In genomic region chr1:25088010-25088719, GRCm38 (mm10) we compare ENCODE assay signal across 22 mouse cellular contexts.
DNase-seq lines count a peak whose midpoint lies in the region; ATAC-seq and TF ChIP-seq lines count a peak whose summit lies in the region.
"Had no signal": no experiment of that assay in that cellular context is flagged by ENCODE, and none has a peak within 500 bp of the region (broad histone marks: within the 10 kb centered on the region; RNA-seq: fewer than 3 reads in every experiment).

No protein-coding gene starts in this region.

- H3K9ac ChIP-seq in hindbrain, embryonic 12.5 days: no peak overlapping the region
- no peak overlapping the region for H3K9ac ChIP-seq in midbrain, embryonic 14.5 days (replicated peaks; ENCODE audit: low read length)
- no peak overlapping the region for H3K9ac ChIP-seq in kidney, embryonic 16.5 days (replicated peaks; ENCODE audit: low read length)
- H3K9ac ChIP-seq: liver, embryonic 13.5 days; lung, embryonic 15.5 days had no signal

- no peaks in the 10 kb centered on the region for H3K27me3 ChIP-seq in hindbrain, embryonic 12.5 days
- H3K27me3 ChIP-seq in midbrain, embryonic 14.5 days (ENCODE audit: control insufficient read depth, insufficient read depth, low read length): no peaks in the 10 kb centered on the region
- H3K27me3 ChIP-seq in kidney, embryonic 16.5 days (ENCODE audit: insufficient read depth, low read length): no peaks in the 10 kb centered on the region
- H3K27me3 ChIP-seq in kidney, adult 2 months (replicated peaks; ENCODE audit: control insufficient read depth, insufficient read depth, low read length): no peaks in the 10 kb centered on the region
- H3K27me3 ChIP-seq: liver, embryonic 13.5 days; lung, embryonic 15.5 days had no signal

- H3K36me3 ChIP-seq in hindbrain, embryonic 12.5 days: no peaks in the 10 kb centered on the region
- H3K36me3 ChIP-seq in midbrain, embryonic 14.5 days (ENCODE audit: control insufficient read depth, insufficient read depth, low read length): no peaks in the 10 kb centered on the region
- no peaks in the 10 kb centered on the region for H3K36me3 ChIP-seq in kidney, embryonic 16.5 days (ENCODE audit: insufficient read depth, low read length)
- H3K36me3 ChIP-seq in kidney, adult 2 months (ENCODE audit: control insufficient read depth, insufficient read depth, low read length): no peaks in the 10 kb centered on the region
- H3K36me3 ChIP-seq: heart, embryonic 10.5 days; liver, embryonic 13.5 days; lung, embryonic 15.5 days had no signal

- H3K4me1 ChIP-seq in hindbrain, embryonic 12.5 days: peaks cover 9% of the 10 kb centered on the region
- H3K4me1 ChIP-seq in midbrain, embryonic 14.5 days (ENCODE audit: control insufficient read depth, insufficient read depth, low read length): peaks cover 9% of the 10 kb centered on the region; the same call in 1 of the 2 replicates
- no peaks in the 10 kb centered on the region for H3K4me1 ChIP-seq in kidney, embryonic 16.5 days (ENCODE audit: insufficient read depth, low read length)
- H3K4me1 ChIP-seq in kidney, adult 2 months (ENCODE audit: control insufficient read depth, insufficient read depth, low read length): no peaks in the 10 kb centered on the region
- H3K4me1 ChIP-seq: liver, embryonic 13.5 days; lung, embryonic 15.5 days had no signal

- ATAC-seq in frontal cortex, adult (ENCODE audit: low TSS enrichment): 0 out of 2 replicates have a peak, but pooled peaks have one; percentile 11
- no peak for ATAC-seq in hindbrain, embryonic 12.5 days (ENCODE audit: low FRiP score)
- no peak for ATAC-seq in midbrain, embryonic 14.5 days (ENCODE audit: low FRiP score, low TSS enrichment)
- ATAC-seq in kidney, embryonic 16.5 days (ENCODE audit: low FRiP score, low TSS enrichment): no peak
- ATAC-seq: inflammation-experienced regulatory T-cells, adult 6 months had no signal

- peak overlapping the region; percentile 40; the same call in 1 of the 2 replicates for H3K27ac ChIP-seq in hindbrain, embryonic 12.5 days
- H3K27ac ChIP-seq in midbrain, embryonic 14.5 days (replicated peaks; ENCODE audit: low read depth, low read length): 0 out of 2 replicates have a peak overlapping the region, but pooled peaks have one; percentile 10
- no peak overlapping the region for H3K27ac ChIP-seq in kidney, embryonic 16.5 days (ENCODE audit: low read length)
- no peak overlapping the region for H3K27ac ChIP-seq in kidney, adult 2 months (ENCODE audit: insufficient read depth, low read depth, low read length)
- H3K27ac ChIP-seq: heart, embryonic 10.5 days; liver, embryonic 13.5 days; lung, embryonic 15.5 days; stomach, postnatal 0 days had no signal

- no peak for TF ChIP-seq CTCF in brain, embryonic 14.5 days (IDR thresholded peaks at IDR 0.05; ENCODE audit: borderline replicate concordance, extremely low read depth, insufficient read depth, insufficient read length)
- no peak for TF ChIP-seq CTCF in kidney, adult 2 months (conservative IDR thresholded peaks at IDR 0.05; ENCODE audit: insufficient read depth, insufficient read length, low read depth, low read length)

- no peaks in the 10 kb centered on the region for H3K9me3 ChIP-seq in hindbrain, embryonic 12.5 days (replicated peaks)
- no peaks in the 10 kb centered on the region for H3K9me3 ChIP-seq in midbrain, embryonic 14.5 days (ENCODE audit: control insufficient read depth, low read length)
- no peaks in the 10 kb centered on the region for H3K9me3 ChIP-seq in kidney, embryonic 16.5 days (ENCODE audit: low read length)
- H3K9me3 ChIP-seq: heart, embryonic 10.5 days; liver, embryonic 13.5 days; lung, embryonic 15.5 days had no signal

- H3K4me2 ChIP-seq in hindbrain, embryonic 12.5 days (replicated peaks): no peak overlapping the region
- H3K4me2 ChIP-seq in midbrain, embryonic 14.5 days (ENCODE audit: low read length): no peak overlapping the region
- no peak overlapping the region for H3K4me2 ChIP-seq in kidney, embryonic 16.5 days (replicated peaks; ENCODE audit: low read depth, low read length)
- H3K4me2 ChIP-seq: liver, embryonic 13.5 days; lung, embryonic 15.5 days had no signal

- 24% methylated on average over 5 of the region's 5 CpGs for WGBS in hindbrain, embryonic 12.5 days
- 5% methylated on average over 5 of the region's 5 CpGs for WGBS in midbrain, embryonic 14.5 days
- 47% methylated on average over 5 of the region's 5 CpGs for WGBS in kidney, embryonic 16.5 days
- WGBS in kidney, adult 2 months: 35% methylated on average over 5 of the region's 5 CpGs

- no peak for DNase-seq in frontal cortex, postnatal 25 days (ENCODE audit: low spot score in 2 of 2)
- peak; percentile 80 for DNase-seq in brain, embryonic 14.5 days (ENCODE audit: low read depth)
- DNase-seq in midbrain, embryonic 14.5 days: peak; percentile 35
- DNase-seq in ovary, postnatal 14 days (ENCODE audit: low spot score): no peak
- no peak for DNase-seq in kidney, adult 2 months
- DNase-seq: adrenal gland, postnatal 14 days; B cell, adult 2 months; cerebellum, adult 8-10 months; gastrocnemius, postnatal 36 days; heart, postnatal 10 days; kidney, adult 9 months; layer of hippocampus, postnatal 36 days; liver, embryonic 13.5 days; right cerebral cortex, postnatal 25 days; thymus, postnatal 36 days had no signal

- no peak overlapping the region for H3K4me3 ChIP-seq in hindbrain, embryonic 12.5 days
- H3K4me3 ChIP-seq in midbrain, embryonic 14.5 days (replicated peaks; ENCODE audit: low read depth, low read length): no peak overlapping the region
- H3K4me3 ChIP-seq in kidney, embryonic 16.5 days (ENCODE audit: low read length): no peak overlapping the region
- H3K4me3 ChIP-seq in kidney, adult 2 months (ENCODE audit: insufficient read depth, low read depth, low read length): no peak overlapping the region
- H3K4me3 ChIP-seq: heart, embryonic 10.5 days; liver, embryonic 13.5 days; lung, embryonic 15.5 days had no signal

- TF ChIP-seq POLR2A in brain, embryonic 14.5 days (IDR thresholded peaks at IDR 0.05; ENCODE audit: borderline replicate concordance, extremely low read depth, insufficient read depth, insufficient read length, poor library complexity, severe bottlenecking): no peak
- no peak for TF ChIP-seq POLR2A in kidney, adult 2 months (IDR thresholded peaks at IDR 0.05; ENCODE audit: low read depth, low read length)

Comparison
In these comparisons a context has a peak if more than half of its experiments do, and no peak if none do; other contexts are left out.
1. DNase-seq: peak in brain, embryonic 14.5 days (single experiment) and midbrain, embryonic 14.5 days (single experiment); none in frontal cortex, postnatal 25 days (0 of 2), ovary, postnatal 14 days (single experiment) and kidney, adult 2 months (single experiment).
2. H3K27ac ChIP-seq: peak in hindbrain, embryonic 12.5 days (single experiment) and midbrain, embryonic 14.5 days (single experiment); none in kidney, embryonic 16.5 days (single experiment) and kidney, adult 2 months (single experiment).